Mouse (Mus musculus): ENCODE results near the gene Nrxn3. TPM values are rescaled to one million over a fixed set of nuclear protein-coding genes. Genes with fewer than 3 reads are reported as not detected.

Nrxn3 gene
- polyA plus RNA-seq, 1 experiment from 2014 or later, result 1.6 TPM

- Histone ChIP-seq H3K9ac (no peak overlapping the region), H3K9me3 (no peaks in the 10 kb centered on the region), H3K27me3 (replicated peaks) (no peaks in the 10 kb centered on the region), H3K4me1 (no peaks in the 10 kb centered on the region), H3K36me3 (no peaks in the 10 kb centered on the region), H3K27ac (replicated peaks) (no peak overlapping the region), H3K4me2 (no peak overlapping the region), H3K4me3 (no peak overlapping the region)
- ATAC-seq (ENCODE audit: extremely low read depth, insufficient number of reproducible peaks, low FRiP score, low TSS enrichment), result no peak
- 63% methylated on average over 8 of the region's 8 CpGs for WGBS
Measured at GRCm38 (mm10) chr12:89134774-89135307, 412.2 kb downstream of the Nrxn3 start.

GRCm38 (mm10) chr12:89148974-89149411 lies 426.3 kb downstream of the Nrxn3 start:
- Histone ChIP-seq H3K27ac (replicated peaks) (no peak overlapping the region), H3K27me3 (replicated peaks) (no peaks in the 10 kb centered on the region), H3K4me1 (no peaks in the 10 kb centered on the region), H3K9ac (no peak overlapping the region), H3K36me3 (no peaks in the 10 kb centered on the region), H3K4me3 (no peak overlapping the region), H3K9me3 (no peaks in the 10 kb centered on the region), H3K4me2 (no peak overlapping the region)
- ATAC-seq (ENCODE audit: extremely low read depth, insufficient number of reproducible peaks, low FRiP score, low TSS enrichment), result no peak
- WGBS, result 30% methylated on average over 3 of the region's 3 CpGs

- WGBS, result 58% methylated on average over 2 of the region's 2 CpGs
- no peak for ATAC-seq (ENCODE audit: extremely low read depth, insufficient number of reproducible peaks, low FRiP score, low TSS enrichment)
- no peak overlapping the region for H3K9ac ChIP-seq
Measured at GRCm38 (mm10) chr12:89149455-89149854, 426.8 kb downstream of the Nrxn3 start.

GRCm38 (mm10) chr12:89156086-89156757 lies 433.5 kb downstream of the Nrxn3 start:
- Histone ChIP-seq H3K9me3 (no peaks in the 10 kb centered on the region), H3K4me3 (no peak overlapping the region), H3K9ac (no peak overlapping the region), H3K27ac (replicated peaks) (no peak overlapping the region), H3K4me1 (no peaks in the 10 kb centered on the region), H3K27me3 (replicated peaks) (no peaks in the 10 kb centered on the region), H3K36me3 (no peaks in the 10 kb centered on the region), H3K4me2 (no peak overlapping the region)
- ATAC-seq (ENCODE audit: extremely low read depth, insufficient number of reproducible peaks, low FRiP score, low TSS enrichment), result no peak
- 54% methylated on average over 9 of the region's 9 CpGs for WGBS

More at GRCm38 (mm10) chr12:89149455-89149854, 426.8 kb downstream of the Nrxn3 start:
- Histone ChIP-seq H3K4me1 (no peaks in the 10 kb centered on the region), H3K9me3 (no peaks in the 10 kb centered on the region), H3K27ac (replicated peaks) (no peak overlapping the region), H3K4me3 (no peak overlapping the region), H3K36me3 (no peaks in the 10 kb centered on the region), H3K4me2 (no peak overlapping the region), H3K27me3 (replicated peaks) (no peaks in the 10 kb centered on the region)

DNA sequence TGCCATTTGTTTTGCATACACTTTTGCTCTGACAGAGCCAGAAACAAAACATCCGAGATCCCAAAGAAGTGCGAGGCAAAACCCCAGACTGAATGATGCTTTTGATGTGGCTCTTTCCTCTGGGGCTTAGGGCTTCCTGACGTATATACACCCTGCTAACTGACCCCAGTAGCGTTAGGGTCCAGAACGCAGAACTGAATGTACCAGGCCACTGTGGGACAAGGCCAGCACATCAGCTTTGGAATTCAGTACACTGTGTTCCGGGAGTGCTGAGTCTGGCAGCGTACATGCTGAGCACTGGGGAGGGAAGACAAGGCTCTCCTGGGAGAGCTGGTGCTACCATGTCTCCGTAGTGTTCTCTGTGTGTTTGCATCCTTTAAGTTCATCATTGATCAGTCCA lies 436.7 kb downstream of the Nrxn3 start:
- no peaks in the 10 kb centered on the region for H3K4me1 ChIP-seq
- H3K27me3 ChIP-seq (replicated peaks), result no peaks in the 10 kb centered on the region
- H3K27ac ChIP-seq (replicated peaks), result no peak overlapping the region
- no peak for ATAC-seq (ENCODE audit: extremely low read depth, insufficient number of reproducible peaks, low FRiP score, low TSS enrichment)
- 68% methylated on average over 8 of the region's 8 CpGs for WGBS
- H3K36me3 ChIP-seq, result no peaks in the 10 kb centered on the region
- no peak overlapping the region for H3K4me2 ChIP-seq
- no peaks in the 10 kb centered on the region for H3K9me3 ChIP-seq
- no peak overlapping the region for H3K9ac ChIP-seq
- no peak overlapping the region for H3K4me3 ChIP-seq

GRCm38 (mm10) chr12:89174306-89175159 lies 451.9 kb downstream of the Nrxn3 start:
- WGBS, result 69% methylated on average over 12 of the region's 12 CpGs
- Histone ChIP-seq H3K4me2 (no peak overlapping the region), H3K27me3 (replicated peaks) (no peaks in the 10 kb centered on the region), H3K27ac (replicated peaks) (no peak overlapping the region), H3K9me3 (no peaks in the 10 kb centered on the region), H3K9ac (no peak overlapping the region), H3K4me1 (0 out of 2 replicates have a peak, but pooled peaks cover 11% of the 10 kb centered on the region), H3K36me3 (no peaks in the 10 kb centered on the region), H3K4me3 (no peak overlapping the region)
- ATAC-seq (ENCODE audit: extremely low read depth, insufficient number of reproducible peaks, low FRiP score, low TSS enrichment), result no peak

GRCm38 (mm10) chr12:89179970-89180666 lies 457.4 kb downstream of the Nrxn3 start:
- H3K27ac ChIP-seq (replicated peaks), result no peak overlapping the region
- no peaks in the 10 kb centered on the region for H3K36me3 ChIP-seq
- no peaks in the 10 kb centered on the region for H3K27me3 ChIP-seq (replicated peaks)
- 0 out of 2 replicates have a peak, but pooled peaks cover 5% of the 10 kb centered on the region for H3K4me1 ChIP-seq
- no peak overlapping the region for H3K4me2 ChIP-seq
- ATAC-seq (ENCODE audit: extremely low read depth, insufficient number of reproducible peaks, low FRiP score, low TSS enrichment), result no peak
- WGBS, result 56% methylated on average over 13 of the region's 13 CpGs
- H3K9me3 ChIP-seq, result no peaks in the 10 kb centered on the region
- no peak overlapping the region for H3K4me3 ChIP-seq
- H3K9ac ChIP-seq, result no peak overlapping the region

DNA sequence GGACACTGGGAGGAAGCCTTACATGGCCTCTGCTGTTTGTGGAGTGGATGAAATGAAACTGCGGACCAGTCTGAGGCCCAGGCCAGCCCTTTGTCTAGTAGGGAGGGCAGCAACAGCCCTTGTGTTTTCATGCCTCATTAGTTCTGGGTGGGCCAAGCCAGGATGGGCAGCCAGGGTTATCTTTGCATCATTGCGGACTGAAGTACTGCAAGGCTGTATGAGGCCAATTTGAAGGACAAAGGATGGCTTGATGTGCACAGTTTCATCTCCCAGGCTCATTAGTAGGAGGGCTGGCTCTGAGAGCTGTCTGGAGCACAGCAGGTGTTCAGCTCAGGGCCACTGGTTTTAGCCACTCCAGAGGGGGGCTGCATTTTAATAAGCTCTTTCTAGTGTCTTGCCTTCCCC lies 458.5 kb downstream of the Nrxn3 start:
- Histone ChIP-seq H3K4me2 (no peak overlapping the region), H3K27me3 (replicated peaks) (no peaks in the 10 kb centered on the region), H3K27ac (replicated peaks) (no peak overlapping the region), H3K4me3 (no peak overlapping the region), H3K36me3 (no peaks in the 10 kb centered on the region), H3K9ac (no peak overlapping the region), H3K4me1 (no peaks in the 10 kb centered on the region), H3K9me3 (no peaks in the 10 kb centered on the region)
- 50% methylated on average over 2 of the region's 2 CpGs for WGBS
- no peak for ATAC-seq (ENCODE audit: extremely low read depth, insufficient number of reproducible peaks, low FRiP score, low TSS enrichment)

DNA sequence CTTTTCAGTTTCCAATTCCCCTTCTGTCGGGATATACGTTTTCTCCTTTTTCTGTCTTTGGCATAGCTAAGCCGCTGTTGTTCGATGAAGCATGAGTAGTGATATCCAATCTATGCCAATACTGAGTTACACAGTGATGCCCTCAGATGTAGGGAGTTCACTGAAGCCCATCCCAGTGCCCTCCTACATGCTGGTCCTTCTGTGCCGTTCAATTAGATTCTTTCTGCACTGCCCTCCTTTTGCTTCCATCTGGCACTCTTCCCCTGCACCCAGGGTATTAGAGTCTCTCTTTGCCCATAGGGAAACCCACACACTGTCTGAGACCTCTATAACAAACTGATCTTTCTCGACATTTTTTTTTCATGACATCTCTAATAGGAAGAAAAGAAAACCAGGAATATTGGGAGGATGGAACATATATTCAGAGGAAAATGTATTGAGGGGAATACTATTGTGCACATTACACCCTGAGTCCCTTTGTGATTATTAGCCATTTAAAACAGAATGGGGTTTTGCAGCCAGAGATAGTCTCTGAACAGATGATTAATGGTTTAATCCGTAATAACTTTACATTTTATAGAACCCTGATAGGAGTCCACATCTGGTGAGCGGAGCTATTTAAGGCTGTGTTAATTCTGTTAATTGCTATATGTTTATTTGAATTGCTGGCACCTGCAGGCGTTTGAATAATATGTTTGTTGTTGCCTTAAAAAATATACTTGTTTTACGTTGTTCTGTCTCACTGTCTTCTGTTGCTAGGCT lies 476.3 kb downstream of the Nrxn3 start:
- no peak for ATAC-seq (ENCODE audit: extremely low read depth, insufficient number of reproducible peaks, low FRiP score, low TSS enrichment)
- H3K27ac ChIP-seq (replicated peaks), result no peak overlapping the region
- H3K9ac ChIP-seq, result no peak overlapping the region
- H3K4me3 ChIP-seq, result no peak overlapping the region
- no peaks in the 10 kb centered on the region for H3K27me3 ChIP-seq (replicated peaks)
- H3K9me3 ChIP-seq, result no peaks in the 10 kb centered on the region
- H3K4me1 ChIP-seq, result no peaks in the 10 kb centered on the region
- H3K36me3 ChIP-seq, result no peaks in the 10 kb centered on the region
- WGBS, result 74% methylated on average over 10 of the region's 10 CpGs
- H3K4me2 ChIP-seq, result no peak overlapping the region

DNA sequence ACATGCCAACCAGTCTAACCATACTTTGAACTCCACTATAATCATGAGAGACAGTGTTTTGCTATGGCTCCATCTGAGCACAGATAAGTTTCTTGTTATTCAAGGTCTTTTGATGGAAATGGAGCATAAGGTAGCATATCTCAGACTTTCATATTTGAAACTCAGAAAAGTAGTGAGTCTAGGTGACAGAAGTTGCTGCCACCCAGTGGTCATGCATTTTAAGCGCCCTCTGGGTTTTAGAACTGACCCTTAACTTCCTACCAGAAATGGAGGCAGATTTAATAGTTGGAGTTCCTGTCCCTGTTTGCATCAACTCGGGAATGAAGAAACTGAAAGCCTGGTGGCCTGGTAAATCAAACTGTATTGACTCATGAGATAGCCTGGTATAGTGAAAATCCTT lies 488.9 kb downstream of the Nrxn3 start:
- no peaks in the 10 kb centered on the region for H3K27me3 ChIP-seq (replicated peaks)
- no peak overlapping the region for H3K4me2 ChIP-seq
- H3K4me1 ChIP-seq, result no peaks in the 10 kb centered on the region
- no peak for ATAC-seq (ENCODE audit: extremely low read depth, insufficient number of reproducible peaks, low FRiP score, low TSS enrichment)
- no peak overlapping the region for H3K27ac ChIP-seq (replicated peaks)
- no peaks in the 10 kb centered on the region for H3K36me3 ChIP-seq
- 40% methylated on average over 2 of the region's 2 CpGs for WGBS
- H3K9ac ChIP-seq, result no peak overlapping the region
- H3K4me3 ChIP-seq, result no peak overlapping the region
- no peaks in the 10 kb centered on the region for H3K9me3 ChIP-seq
